Mouse (Mus musculus) T-helper 2 cell (primary cell): ENCODE results near the gene Bbs9.
"Not testable (repeated sequence)": the region's sequence is repeated elsewhere in the genome, so short reads cannot be mapped to it uniquely, and the experiment has no call there.

Experiments
- in situ Hi-C: fragments of 300-600 bp; cut with MboI, MseI; formaldehyde crosslinking; loops from one replicate; pipeline ENCODE4 v1.15.1; 2025; ENCODE audit warnings: high pct_unique_total_duplicates

Bbs9 gene

DNA sequence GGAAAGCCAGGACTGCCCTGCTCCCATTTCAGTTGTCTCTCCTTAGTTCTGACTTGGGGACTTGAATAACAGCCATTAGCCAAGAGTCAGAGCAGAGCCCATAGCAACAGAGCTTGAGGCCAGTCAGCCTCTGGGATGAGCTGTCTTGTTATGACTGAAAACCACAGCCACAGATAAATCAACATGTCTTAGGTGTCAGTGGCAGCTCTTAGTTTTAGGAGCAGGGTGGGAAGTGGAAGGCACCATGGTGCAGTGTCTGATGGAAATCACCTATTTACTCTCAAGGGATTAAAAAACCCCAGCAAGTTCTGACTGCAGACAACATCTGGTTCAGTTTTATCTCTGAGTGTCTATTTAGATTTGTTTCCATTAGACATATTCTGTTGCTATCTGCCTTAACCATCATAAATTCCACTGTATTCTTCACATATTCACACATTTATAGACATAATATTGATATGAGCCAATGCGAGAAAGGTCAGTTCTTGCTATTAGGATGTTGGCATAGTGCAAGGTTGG is 359.5 kb downstream of the Bbs9 start:
- in situ Hi-C loops = no loop called here

DNA sequence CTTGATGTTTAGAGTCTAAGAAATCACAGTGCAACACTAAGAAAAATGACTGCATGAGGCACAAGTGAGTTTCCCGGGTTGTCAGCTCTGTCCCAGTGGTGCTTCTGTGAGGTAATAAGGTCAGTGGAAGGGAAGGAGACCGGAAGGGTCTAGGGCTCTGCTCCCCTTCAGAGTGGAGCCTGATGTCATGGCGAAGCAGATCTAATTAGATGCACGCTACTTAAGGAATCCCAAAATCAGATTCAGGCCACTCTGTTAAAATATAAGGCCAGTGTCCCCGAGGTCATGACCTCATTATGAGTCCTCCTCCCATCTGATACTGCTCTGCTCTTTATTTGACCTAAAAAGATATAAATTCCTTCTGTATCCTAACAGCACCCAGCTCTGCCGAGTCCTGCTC is 361.5 kb downstream of the Bbs9 start:
- in situ Hi-C loops = no loop called here

DNA sequence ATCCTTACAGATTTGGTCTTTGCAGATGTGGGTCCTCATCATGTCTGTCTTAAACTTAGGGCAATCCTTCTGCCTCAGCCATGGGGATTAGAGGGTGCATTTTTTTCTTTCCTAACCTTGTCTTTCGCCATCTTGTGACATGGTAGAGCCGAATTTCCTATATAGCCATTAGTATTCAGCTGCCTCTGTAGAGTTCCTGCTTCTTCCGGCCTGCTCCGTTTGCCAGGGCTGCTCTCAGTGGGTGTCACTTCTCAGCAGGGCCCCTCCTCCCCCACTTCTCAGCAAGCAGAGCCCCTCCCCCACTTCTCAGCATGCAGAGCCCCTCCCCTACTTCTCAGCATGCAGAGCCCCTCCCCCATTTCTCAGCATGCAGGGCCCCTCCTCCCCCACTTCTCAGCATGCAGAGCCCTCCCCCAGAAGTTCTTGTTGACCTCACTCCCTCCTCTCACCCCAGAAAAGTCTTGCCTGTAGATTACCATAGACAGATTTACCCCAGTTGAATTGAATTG is 362.2 kb downstream of the Bbs9 start:
- in situ Hi-C loops = no loop called here

DNA sequence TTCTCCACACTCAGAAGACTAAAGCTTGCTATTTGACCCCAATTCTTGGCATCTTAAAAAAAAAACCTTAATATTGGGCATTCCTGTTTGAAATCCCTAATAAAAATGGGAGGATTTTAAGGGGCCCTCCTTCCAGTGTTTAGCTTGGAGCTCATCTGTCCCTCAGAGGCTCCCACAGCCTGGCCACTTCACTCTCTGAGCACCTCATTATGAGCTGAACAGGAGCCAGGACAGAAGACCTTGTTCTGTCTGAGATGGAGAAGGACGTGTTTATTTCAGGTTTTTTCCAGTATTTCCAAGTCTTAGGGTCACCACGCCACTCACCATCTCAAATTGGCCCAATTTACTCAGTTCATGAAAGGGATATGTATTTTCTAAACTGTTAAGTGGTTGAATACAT is 370.5 kb downstream of the Bbs9 start:
- in situ Hi-C loops = no loop called here

- in situ Hi-C loops = no loop called here
Observed at GRCm38 (mm10) chr9:22846783-22847182, 371.3 kb downstream of the Bbs9 start.

DNA sequence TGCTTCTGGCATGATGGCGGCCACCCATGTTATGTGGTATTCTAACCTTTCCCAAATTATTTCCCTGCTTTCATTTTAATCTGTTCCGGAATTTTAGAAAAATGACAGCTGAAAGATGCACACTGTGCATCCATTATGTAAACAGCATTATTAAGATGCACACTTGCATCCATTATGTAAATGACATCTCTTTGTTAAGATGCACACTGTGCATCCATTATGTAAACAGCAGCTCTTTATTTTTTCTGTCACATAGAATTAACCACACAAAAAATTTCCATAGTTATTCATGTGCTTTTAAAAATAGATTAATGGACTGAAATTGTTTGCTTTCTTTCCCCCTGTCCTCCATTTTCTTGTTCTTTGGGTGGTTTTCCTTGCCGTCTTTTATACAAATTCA is 373.3 kb downstream of the Bbs9 start:
- in situ Hi-C loops = no loop called here

- in situ Hi-C loops = no loop called here
Observed at GRCm38 (mm10) chr9:22849212-22849611, 373.7 kb downstream of the Bbs9 start.

DNA sequence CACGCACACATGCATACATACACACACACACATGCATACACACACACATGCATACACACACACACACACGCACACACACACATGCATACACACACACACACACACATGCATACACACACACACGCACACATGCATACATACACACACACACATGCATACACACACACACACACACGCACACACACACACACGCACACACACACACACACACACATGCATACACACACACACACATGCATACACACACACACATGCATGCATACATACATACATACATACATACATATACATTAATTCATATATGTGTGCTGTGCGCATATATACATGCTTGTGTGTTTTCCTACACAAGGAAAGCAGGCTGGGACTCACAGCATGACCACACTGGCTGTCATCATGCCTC is 393.6 kb downstream of the Bbs9 start:
- in situ Hi-C loops = not testable (repeated sequence)

DNA sequence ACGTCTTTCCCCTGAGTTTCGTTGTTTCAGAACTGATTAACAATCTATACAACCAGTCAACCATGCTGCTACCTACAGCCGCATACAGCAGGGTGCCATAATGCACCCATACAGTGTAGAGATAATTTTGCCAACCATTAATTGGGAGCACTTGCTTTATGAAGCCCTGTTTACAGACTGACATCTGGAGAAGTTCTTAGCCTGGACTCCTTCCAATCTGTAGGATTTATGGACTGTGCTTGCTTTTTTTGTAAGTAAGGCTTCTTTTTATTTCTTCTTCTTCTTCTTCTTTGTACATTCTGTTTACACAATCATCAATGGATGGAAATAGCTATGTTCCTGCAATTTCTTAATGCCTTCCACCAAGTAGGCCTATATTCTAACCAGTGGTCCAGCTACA is 395.1 kb downstream of the Bbs9 start:
- in situ Hi-C loops = no loop called here

- in situ Hi-C loops = no loop called here
Observed at GRCm38 (mm10) chr9:22875231-22875630, 399.7 kb downstream of the Bbs9 start.

GRCm38 (mm10) chr9:22879266-22879665 is 403.8 kb downstream of the Bbs9 start:
- in situ Hi-C loops = no loop called here

DNA sequence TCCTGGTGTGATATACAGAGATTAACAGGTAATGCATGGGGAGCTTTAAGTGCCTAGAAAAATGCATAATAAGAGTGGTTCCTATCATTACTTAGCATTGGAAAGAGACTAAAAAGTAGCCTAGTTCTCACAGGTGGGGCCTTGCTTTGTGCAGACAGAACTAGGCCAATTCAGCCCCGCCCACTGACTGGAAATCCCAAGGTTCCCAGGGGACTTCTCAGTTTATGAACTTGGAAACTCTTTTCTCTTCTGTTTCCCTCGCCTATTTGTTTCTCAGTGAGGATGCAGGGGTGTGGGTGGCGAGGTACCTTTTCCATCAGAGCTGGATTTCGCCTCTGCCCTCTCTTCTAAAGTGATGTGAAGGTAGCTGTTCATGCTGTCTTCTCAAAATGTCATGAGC is 410.8 kb downstream of the Bbs9 start:
- in situ Hi-C loops = no loop called here

- in situ Hi-C loops = no loop called here
Observed at GRCm38 (mm10) chr9:22905434-22905833, 429.9 kb downstream of the Bbs9 start.

- in situ Hi-C loops = no loop called here
Observed at GRCm38 (mm10) chr9:22916808-22917207, 441.3 kb downstream of the Bbs9 start.

GRCm38 (mm10) chr9:22935645-22936044 is 460.1 kb downstream of the Bbs9 start:
- in situ Hi-C loops = loop anchor here (10.0 kb wide), 1 partner anchor 501 kb away; no protein-coding TSS in a partner anchor
